Comparison of ENCODE assay signal across 16 mouse cellular contexts in the genomic region with DNA sequence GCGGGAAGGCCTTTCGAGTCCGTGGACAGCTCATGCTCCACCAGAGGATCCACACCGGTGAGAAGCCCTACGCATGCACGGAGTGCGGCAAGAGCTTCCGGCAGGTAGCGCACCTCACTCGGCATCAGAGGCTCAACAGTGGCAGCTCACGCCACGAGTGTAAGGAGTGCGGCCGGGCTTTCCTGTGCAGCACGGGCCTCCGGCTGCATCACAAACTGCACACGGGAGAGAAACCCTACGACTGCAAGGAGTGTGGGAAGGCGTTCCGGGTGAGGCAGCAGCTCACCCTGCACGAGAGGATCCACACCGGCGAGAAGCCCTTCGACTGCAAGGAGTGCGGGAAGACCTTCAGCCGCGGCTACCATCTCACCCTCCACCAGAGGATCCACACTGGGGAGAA. TPM values are rescaled to one million over a fixed set of nuclear protein-coding genes. Genes with fewer than 3 reads are reported as not detected.
DNase-seq lines count a peak whose midpoint lies in the region; ATAC-seq and TF ChIP-seq lines count a peak whose summit lies in the region.
"Had no signal": no experiment of that assay in that cellular context is flagged by ENCODE, and none has a peak within 500 bp of the region (broad histone marks: within the 10 kb centered on the region; RNA-seq: fewer than 3 reads in every experiment).

No protein-coding gene starts in this region.

- peaks cover 6% of the 10 kb centered on the region; the same call in 1 of the 2 replicates for H3K27me3 ChIP-seq in heart, embryonic 11.5 days (ENCODE audit: control insufficient read depth, insufficient read depth, low read length)
- peaks cover 3% of the 10 kb centered on the region; the same call in 1 of the 2 replicates for H3K27me3 ChIP-seq in kidney, embryonic 16.5 days (ENCODE audit: insufficient read depth, low read length)
- H3K27me3 ChIP-seq in kidney, adult 2 months (replicated peaks; ENCODE audit: control insufficient read depth, insufficient read depth, low read length): no peaks in the 10 kb centered on the region
- H3K27me3 ChIP-seq in ES-Bruce4 (ENCODE audit: control insufficient read depth, insufficient read depth, low read length, poor library complexity, severe bottlenecking): no peaks in the 10 kb centered on the region; the same call in 1 of the 2 replicates

- no peak overlapping the region for H3K9ac ChIP-seq in heart, embryonic 11.5 days (ENCODE audit: low read depth, low read length)
- H3K9ac ChIP-seq in kidney, embryonic 16.5 days (replicated peaks; ENCODE audit: low read length): no peak overlapping the region
- H3K9ac ChIP-seq in ES-Bruce4 (ENCODE audit: low read depth, poor library complexity, severe bottlenecking): peak overlapping the region; percentile 14
- H3K9ac ChIP-seq: midbrain, embryonic 12.5 days had no signal

- H3K9me3 ChIP-seq in heart, embryonic 11.5 days (replicated peaks; ENCODE audit: control insufficient read depth, low read length): peaks cover 3% of the 10 kb centered on the region
- H3K9me3 ChIP-seq in kidney, embryonic 16.5 days (ENCODE audit: low read length): peaks cover 21% of the 10 kb centered on the region
- H3K9me3 ChIP-seq in ES-Bruce4 (replicated peaks; ENCODE audit: control insufficient read depth, insufficient read depth, low read length, poor library complexity, severe bottlenecking): no peaks in the 10 kb centered on the region

- DNase-seq in heart, adult 8-10 months (ENCODE audit: low spot score): no peak
- no peak for DNase-seq in kidney, adult 2 months
- DNase-seq in ZHBTc4 (ENCODE audit: low read depth, low spot score): peak; percentile 66
- DNase-seq in cerebellum, postnatal 25 days: no peak
- DNase-seq: cerebellum, postnatal 10 days; gastrocnemius, postnatal 14 days; kidney, postnatal 36 days; layer of hippocampus, postnatal 36 days; left cerebral cortex, postnatal 4 days; lung, postnatal 36 days; right cerebral cortex, postnatal 14 days had no signal

- no peak for TF ChIP-seq CTCF in kidney, adult 2 months (conservative IDR thresholded peaks at IDR 0.05; ENCODE audit: insufficient read depth, insufficient read length, low read depth, low read length)
- no peak for TF ChIP-seq CTCF in ES-Bruce4 (IDR thresholded peaks at IDR 0.05; ENCODE audit: low read depth, low read length)

- H3K27ac ChIP-seq in heart, embryonic 11.5 days (ENCODE audit: low read depth, low read length): no peak overlapping the region
- no peak overlapping the region for H3K27ac ChIP-seq in kidney, embryonic 16.5 days (ENCODE audit: low read length)
- no peak overlapping the region for H3K27ac ChIP-seq in kidney, adult 2 months (ENCODE audit: insufficient read depth, low read depth, low read length)
- no peak overlapping the region for H3K27ac ChIP-seq in ES-Bruce4 (ENCODE audit: insufficient read depth, low read length)
- H3K27ac ChIP-seq: midbrain, embryonic 12.5 days had no signal

- 20% methylated on average over 27 of the region's 27 CpGs for WGBS in heart, embryonic 11.5 days (ENCODE audit: insufficient replicate concordance)
- 32% methylated on average over 27 of the region's 27 CpGs for WGBS in kidney, embryonic 16.5 days
- 65% methylated on average over 27 of the region's 27 CpGs for WGBS in kidney, adult 2 months

- H3K4me2 ChIP-seq in heart, embryonic 11.5 days: peak overlapping the region; percentile 40
- peak overlapping the region; percentile 25; the same call in 1 of the 2 replicates for H3K4me2 ChIP-seq in kidney, embryonic 16.5 days (replicated peaks; ENCODE audit: low read depth, low read length)
- H3K4me2 ChIP-seq: midbrain, embryonic 12.5 days had no signal

- ATAC-seq in heart, embryonic 11.5 days (replicated peaks; ENCODE audit: insufficient number of reproducible peaks, low FRiP score, low TSS enrichment): no peak
- ATAC-seq in kidney, embryonic 16.5 days (ENCODE audit: low FRiP score, low TSS enrichment): no peak
- ATAC-seq in erythroblast, adult 5-6 weeks (replicated peaks; ENCODE audit: low FRiP score, poor library complexity, severe bottlenecking): no peak

- no peak for TF ChIP-seq EP300 in ES-Bruce4 (IDR thresholded peaks at IDR 0.05; ENCODE audit: insufficient read depth, low read depth, low read length)

- H3K4me1 ChIP-seq in heart, embryonic 11.5 days (ENCODE audit: control insufficient read depth, insufficient read depth, low read length): no peaks in the 10 kb centered on the region
- H3K4me1 ChIP-seq in kidney, embryonic 16.5 days (ENCODE audit: insufficient read depth, low read length): no peaks in the 10 kb centered on the region
- H3K4me1 ChIP-seq in kidney, adult 2 months (ENCODE audit: control insufficient read depth, insufficient read depth, low read length): no peaks in the 10 kb centered on the region
- H3K4me1 ChIP-seq in ES-Bruce4 (ENCODE audit: control insufficient read depth, insufficient read depth, low read length): no peaks in the 10 kb centered on the region
- H3K4me1 ChIP-seq: midbrain, embryonic 12.5 days had no signal

- TF ChIP-seq POLR2A in kidney, adult 2 months (IDR thresholded peaks at IDR 0.05; ENCODE audit: low read depth, low read length): no peak
- TF ChIP-seq POLR2A in ES-Bruce4 (IDR thresholded peaks at IDR 0.05; ENCODE audit: insufficient read depth, low read length): no peak

- H3K36me3 ChIP-seq in heart, embryonic 11.5 days (ENCODE audit: control insufficient read depth, insufficient read depth, low read length): peaks cover 32% of the 10 kb centered on the region
- peaks cover 55% of the 10 kb centered on the region for H3K36me3 ChIP-seq in kidney, embryonic 16.5 days (ENCODE audit: insufficient read depth, low read length)
- H3K36me3 ChIP-seq in kidney, adult 2 months (ENCODE audit: control insufficient read depth, insufficient read depth, low read length): peaks cover 6% of the 10 kb centered on the region
- no peaks in the 10 kb centered on the region for H3K36me3 ChIP-seq in ES-Bruce4 (ENCODE audit: control insufficient read depth, insufficient read depth, low read length, poor library complexity, severe bottlenecking)

- H3K4me3 ChIP-seq in heart, embryonic 11.5 days (ENCODE audit: low read depth, low read length): peak overlapping the region; percentile 15
- H3K4me3 ChIP-seq in kidney, embryonic 16.5 days (ENCODE audit: low read length): no peak overlapping the region
- H3K4me3 ChIP-seq in kidney, adult 2 months (ENCODE audit: insufficient read depth, low read depth, low read length): no peak overlapping the region
- H3K4me3 ChIP-seq in ES-Bruce4 (ENCODE audit: low read depth, low read length): peak overlapping the region; percentile 37
- H3K4me3 ChIP-seq: midbrain, embryonic 12.5 days had no signal

RNA-seq across cellular contexts. Expression of a gene that starts 9.1 kb away (rescaled TPM):
- 5.3 and 5.6 TPM in 2 replicates for polyA plus RNA-seq in heart, embryonic 11.5 days (2014; fragmentation: Nextera tagmentation; extraction: Ambion mirVana)
- total RNA-seq in heart, adult 8-10 months (2022): 1 to 10 TPM; 4.3 to 6.2 (median 5.1) TPM
- polyA plus RNA-seq in kidney, embryonic 16.5 days (2015; fragmentation: Nextera tagmentation; extraction: Ambion mirVana): 7.7 and 8.1 TPM in 2 replicates
- polyA plus RNA-seq in kidney, adult 2 months (2012; rRNA removed): 3.6 and 3.8 TPM in 2 replicates
- 2.3 and 2.4 TPM in 2 replicates for polyA plus RNA-seq in ES-Bruce4 (2011; ENCODE audit: insufficient read depth, insufficient read length, low read depth, missing spikeins)
- not detected in 2 replicates for total RNA-seq in erythroblast, adult 5-6 weeks (2015; ENCODE audit: low replicate concordance)
- not detected in 2 replicates for total RNA-seq in erythroblast, adult 5-6 weeks (2017; ENCODE audit: low replicate concordance)

RNA-seq across cellular contexts. Expression of a gene that starts 23.0 kb away (rescaled TPM):
- polyA plus RNA-seq in heart, embryonic 11.5 days (2014; fragmentation: Nextera tagmentation; extraction: Ambion mirVana): 8.9 and 13.3 TPM in 2 replicates
- 10 to 100 TPM in 3 of 4 experiments, 1 to 10 TPM in 1; 10.0 to 13.4 (median 11.8) TPM for total RNA-seq in heart, adult 8-10 months (2022)
- polyA plus RNA-seq in kidney, embryonic 16.5 days (2015; fragmentation: Nextera tagmentation; extraction: Ambion mirVana): 15.1 and 15.8 TPM in 2 replicates
- 2.6 and 3.3 TPM in 2 replicates for polyA plus RNA-seq in kidney, adult 2 months (2012; rRNA removed)
- 6.2 and 7.4 TPM in 2 replicates for polyA plus RNA-seq in ES-Bruce4 (2011; ENCODE audit: insufficient read depth, insufficient read length, low read depth, missing spikeins)
- total RNA-seq in erythroblast, adult 5-6 weeks (2015; ENCODE audit: low replicate concordance): 0.42 and 0.77 TPM in 2 replicates
- total RNA-seq in erythroblast, adult 5-6 weeks (2017; ENCODE audit: low replicate concordance): 2.6 and 4.5 TPM in 2 replicates

RNA-seq across cellular contexts. Expression of a gene that starts 24.6 kb away (rescaled TPM):
- polyA plus RNA-seq in heart, embryonic 11.5 days (2014; fragmentation: Nextera tagmentation; extraction: Ambion mirVana): 8.7 and 8.8 TPM in 2 replicates
- total RNA-seq in heart, adult 8-10 months (2022): 10 to 100 TPM in 3 of 4 experiments, 1 to 10 TPM in 1; 9.9 to 12.2 (median 10.7) TPM
- polyA plus RNA-seq in kidney, embryonic 16.5 days (2015; fragmentation: Nextera tagmentation; extraction: Ambion mirVana): 15.3 and 17.4 TPM in 2 replicates
- 5.5 and 5.7 TPM in 2 replicates for polyA plus RNA-seq in kidney, adult 2 months (2012; rRNA removed)
- polyA plus RNA-seq in ES-Bruce4 (2011; ENCODE audit: insufficient read depth, insufficient read length, low read depth, missing spikeins): 7.6 and 7.9 TPM in 2 replicates
- 1.7 and 3.8 TPM in 2 replicates for total RNA-seq in erythroblast, adult 5-6 weeks (2015; ENCODE audit: low replicate concordance)
- total RNA-seq in erythroblast, adult 5-6 weeks (2017; ENCODE audit: low replicate concordance): 3.2 and 3.6 TPM in 2 replicates

Comparison
In these comparisons a context has a peak if more than half of its experiments do, and no peak if none do; other contexts are left out.
1. H3K4me3 ChIP-seq: peak in heart, embryonic 11.5 days (single experiment) and ES-Bruce4 (single experiment); none in kidney, embryonic 16.5 days (single experiment) and kidney, adult 2 months (single experiment).